Mouse (Mus musculus) spleen, adult 12 weeks (tissue): ENCODE results near the gene Gfer.
A peak's percentile ranks its signal among the peaks of the same experiment; 100 is the strongest.
"Not testable (repeated sequence)": the region's sequence is repeated elsewhere in the genome, so short reads cannot be mapped to it uniquely, and the experiment has no call there.

Source experiments
- DNase-seq: peaks from one replicate; pipeline ENCODE4 v3.0.0; 2022; ENCODE audit warnings: low spot score

The Gfer gene

DNA sequence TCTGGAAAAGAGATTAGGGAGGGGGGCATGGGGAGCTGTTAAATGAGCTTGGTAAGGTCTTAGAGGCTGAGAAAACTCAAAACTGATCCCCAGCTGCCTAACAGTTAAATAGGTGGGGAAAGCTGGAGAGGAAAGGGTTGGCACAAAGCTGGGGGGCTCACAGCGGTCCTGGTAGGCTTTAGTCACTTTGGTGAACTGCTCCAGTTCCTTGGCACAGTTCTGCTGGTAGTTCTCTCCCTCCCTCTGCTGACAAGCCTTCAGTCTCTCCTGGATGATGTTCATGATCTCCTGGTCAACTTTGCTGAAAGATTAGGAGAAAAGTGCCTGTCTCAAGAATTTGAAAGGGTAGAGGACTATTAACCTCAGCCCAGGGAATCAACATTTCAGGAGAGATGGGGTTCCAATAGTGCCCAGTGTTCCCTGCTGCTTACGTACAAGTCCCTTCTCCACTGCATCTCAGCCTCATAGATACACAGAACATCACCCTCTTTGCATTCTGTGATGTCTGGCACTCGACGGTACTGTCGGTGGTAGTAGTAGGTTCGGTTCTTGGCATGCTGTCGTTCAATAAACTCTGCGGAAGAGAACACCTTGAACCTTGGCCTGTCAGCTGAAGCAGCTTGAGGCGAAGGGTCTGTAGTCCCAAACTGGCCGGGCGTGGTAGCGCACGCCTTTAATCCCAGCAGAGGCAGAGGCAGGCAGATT is 26.4 kb upstream of the Gfer start:
- DNase-seq = no peak

DNA sequence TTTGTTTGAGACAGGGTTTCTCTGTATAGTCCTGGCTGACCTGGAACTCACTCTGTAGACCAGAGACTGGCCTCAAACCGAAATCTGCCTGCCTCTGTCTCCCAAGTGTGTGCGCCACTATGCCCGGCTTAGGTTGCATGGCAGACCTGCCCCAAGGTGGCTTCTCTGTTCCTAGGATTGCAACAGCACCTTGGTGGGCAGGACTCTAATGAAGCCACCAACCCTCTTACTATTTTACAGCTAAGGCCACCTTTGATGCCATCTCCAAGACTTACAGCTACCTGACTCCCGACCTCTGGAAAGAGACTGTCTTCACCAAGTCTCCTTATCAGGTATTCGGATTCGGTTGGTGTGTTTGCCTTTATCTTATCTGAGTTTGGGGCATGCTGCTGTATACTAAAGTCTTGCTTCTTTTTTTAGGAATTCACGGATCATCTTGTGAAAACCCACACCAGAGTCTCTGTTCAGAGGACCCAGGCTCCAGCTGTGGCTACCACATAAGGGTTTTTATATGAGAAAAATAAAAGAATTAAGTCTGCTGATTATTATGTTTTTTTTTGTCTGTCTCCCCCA is 25.5 kb upstream of the Gfer start:
- DNase-seq = not testable (repeated sequence)

DNA sequence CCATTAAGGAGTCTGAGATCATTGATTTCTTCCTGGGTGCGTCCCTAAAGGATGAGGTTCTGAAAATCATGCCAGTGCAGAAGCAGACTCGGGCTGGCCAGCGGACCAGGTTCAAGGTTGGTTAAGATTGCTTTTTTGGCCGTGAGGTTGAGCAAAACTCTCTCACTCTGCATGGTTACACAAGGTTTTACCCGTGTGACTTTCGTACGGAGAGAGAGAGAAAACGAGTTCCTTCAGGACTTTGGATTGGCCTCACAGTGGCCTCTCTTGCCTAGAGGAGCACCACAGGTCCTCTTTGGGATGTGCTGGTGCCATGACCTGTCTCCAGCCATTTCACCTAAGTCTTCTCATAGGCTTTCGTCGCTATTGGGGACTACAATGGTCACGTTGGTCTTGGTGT is 24.7 kb upstream of the Gfer start:
- not testable (repeated sequence) for DNase-seq

GRCm38 (mm10) chr17:24719494-24720222 is 23.7 kb upstream of the Gfer start:
- DNase-seq = peak; percentile 92

GRCm38 (mm10) chr17:24718938-24719337 is 23.0 kb upstream of the Gfer start:
- DNase-seq = not testable (repeated sequence)

- no peak for DNase-seq
These were observed 22.0 kb upstream of the Gfer start, which contains the start of the genes Rnf151 and Rps2 for GRCm38 (mm10) chr17:24717943-24718342. TSS of gene Rnf151 (minus strand) at chr17:24718063. TSS of gene Rps2 (plus strand) at chr17:24718116.

DNA sequence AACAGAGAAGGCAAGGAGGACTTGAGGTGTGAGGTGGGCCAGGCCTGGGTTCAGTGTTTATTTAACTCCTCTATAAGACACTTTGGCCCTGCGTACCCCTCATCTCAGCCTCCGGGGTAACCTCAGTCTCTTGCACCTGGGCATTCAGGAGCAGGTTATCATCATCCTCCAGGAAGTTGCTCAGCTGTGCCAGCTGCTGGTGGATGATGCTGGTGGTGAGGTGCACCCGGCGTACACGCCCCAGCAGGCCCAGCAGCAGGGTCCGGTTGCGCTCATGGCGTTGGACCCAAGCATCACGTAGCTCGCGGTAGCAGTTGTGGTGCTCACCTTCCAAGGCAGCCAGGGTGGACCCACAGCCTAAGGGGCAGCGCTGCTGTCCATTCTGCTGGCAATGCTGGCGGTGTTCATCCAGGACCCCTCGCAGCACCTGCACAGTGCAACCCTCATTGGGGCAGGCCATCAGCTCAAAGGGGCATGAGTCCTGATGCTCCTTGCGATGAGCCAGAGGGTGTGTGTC is 20.3 kb upstream of the Gfer start:
- no peak for DNase-seq

DNA sequence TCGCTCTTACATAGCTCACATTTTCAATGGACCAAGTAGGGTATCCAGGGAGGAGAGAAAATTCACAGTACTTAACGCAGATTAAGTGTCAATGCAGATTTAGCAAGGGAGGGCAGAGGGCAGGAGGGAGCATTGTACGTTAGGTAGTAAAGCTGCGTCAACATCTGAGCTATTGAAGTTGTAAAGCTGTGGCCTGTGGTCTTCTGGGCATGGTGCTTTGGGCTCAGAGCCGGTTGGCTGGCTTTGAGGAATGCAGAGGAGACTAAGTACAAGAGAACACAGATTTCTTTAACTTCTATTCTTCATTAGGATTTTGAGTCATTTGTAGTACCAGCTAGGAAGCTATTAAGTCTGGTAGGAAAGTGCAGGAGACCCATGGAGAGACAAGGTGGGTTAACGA is 19.6 kb upstream of the Gfer start:
- no peak for DNase-seq

- no peak for DNase-seq
These were observed 12.7 kb upstream of the Gfer start for GRCm38 (mm10) chr17:24708646-24709045.

GRCm38 (mm10) chr17:24707801-24708425 is 12.0 kb upstream of the Gfer start:
- no peak for DNase-seq

- peak; percentile 88 for DNase-seq
These were observed 11.2 kb upstream of the Gfer start, which contains the start of gene Tbl3 for GRCm38 (mm10) chr17:24706982-24707800. TSS of gene Tbl3 (minus strand) at chr17:24707660.

DNA sequence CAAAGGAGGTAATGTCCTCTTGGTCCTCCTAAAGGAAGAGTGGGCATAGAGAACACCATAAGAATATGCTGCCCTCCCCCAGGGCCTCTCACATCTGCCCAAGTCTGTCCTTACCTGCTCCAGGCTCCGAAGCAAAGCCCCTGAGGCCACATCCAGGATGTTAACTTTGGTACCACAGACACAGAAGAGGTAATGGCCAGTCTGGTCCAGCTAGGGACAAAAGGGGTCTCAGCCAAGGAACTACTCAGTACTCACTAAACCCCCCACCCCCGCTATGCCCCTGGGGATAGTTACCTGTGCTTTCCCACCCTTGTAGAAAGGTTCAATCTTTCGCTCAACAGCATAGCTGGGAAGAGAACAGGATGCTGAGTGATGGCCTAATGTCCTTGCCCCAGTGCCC is 9.9 kb upstream of the Gfer start:
- no peak for DNase-seq

GRCm38 (mm10) chr17:24701251-24701650 is 5.3 kb upstream of the Gfer start:
- no peak for DNase-seq

GRCm38 (mm10) chr17:24699473-24699872 is 3.5 kb upstream of the Gfer start:
- no peak for DNase-seq

- no peak for DNase-seq
These were observed 2.8 kb upstream of the Gfer start for GRCm38 (mm10) chr17:24698715-24699114.

GRCm38 (mm10) chr17:24697985-24698384 is 2.0 kb upstream of the Gfer start:
- DNase-seq = no peak

DNA sequence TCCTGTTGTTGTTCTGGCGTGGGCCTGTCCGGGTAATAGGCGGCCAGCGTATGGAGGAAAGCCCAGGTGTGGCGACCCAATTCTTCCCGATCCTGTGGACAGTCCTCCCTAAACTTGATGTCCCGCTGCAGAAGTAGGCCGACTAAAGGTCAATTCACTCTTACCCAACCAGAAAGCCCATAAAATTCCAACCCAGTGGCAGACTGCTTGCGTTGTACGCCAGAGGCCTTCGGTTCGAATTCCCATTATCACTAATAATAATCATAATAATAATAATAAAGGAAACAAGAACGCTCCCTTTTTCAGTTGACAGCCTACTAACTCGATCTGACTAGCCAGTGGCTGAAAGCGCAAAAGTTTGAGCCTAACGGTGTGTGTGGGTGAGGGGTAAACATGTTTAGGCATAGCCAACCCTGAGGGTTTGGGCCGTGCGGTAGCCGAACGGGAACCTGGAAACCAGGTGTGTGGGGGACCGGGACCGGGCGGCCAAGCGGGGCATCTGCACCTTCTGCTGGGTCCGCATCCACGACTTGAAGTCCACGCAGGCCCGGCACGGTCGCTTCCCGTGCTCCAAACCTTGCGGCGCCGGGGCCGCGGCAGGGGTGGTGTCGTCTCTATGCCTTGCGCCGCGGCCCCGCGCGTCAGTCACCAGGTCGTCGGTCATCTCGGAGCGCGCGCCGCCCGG is 488 bp downstream of the Gfer start:
- no peak for DNase-seq

GRCm38 (mm10) chr17:24692385-24692784 is 3.6 kb downstream of the Gfer start:
- no peak for DNase-seq

- no peak for DNase-seq
These were observed 6.5 kb downstream of the Gfer start, which contains the start of gene Syngr3 for GRCm38 (mm10) chr17:24689251-24690081. TSS of gene Syngr3 (minus strand) at chr17:24689955.

- no peak for DNase-seq
These were observed 8.4 kb downstream of the Gfer start for GRCm38 (mm10) chr17:24687599-24687998.
